Mouse (Mus musculus) 416B (cell line): ENCODE results near the gene Gm21969.
A peak's percentile ranks its signal among the peaks of the same experiment; 100 is the strongest.

Source experiments
- DNase-seq: peaks from one replicate; pipeline ENCODE4 v3.0.0; 2011; ENCODE audit warnings: low read depth

Gm21969 gene

GRCm38 (mm10) chr4:139619765-139620164 is 16.8 kb downstream of the Gm21969 start:
- DNase-seq: no peak

- DNase-seq: peak; percentile 99
Observed at GRCm38 (mm10) chr4:139622373-139623282, 19.6 kb downstream of the Gm21969 start, which contains the start of gene Aldh4a1. Aldh4a1 (plus strand) TSS chr4:139622866.

- no peak for DNase-seq
Observed at GRCm38 (mm10) chr4:139623434-139624115, 20.6 kb downstream of the Gm21969 start.

GRCm38 (mm10) chr4:139624116-139624489 is 21.1 kb downstream of the Gm21969 start:
- no peak for DNase-seq

GRCm38 (mm10) chr4:139624706-139625105 is 21.7 kb downstream of the Gm21969 start:
- peak; percentile 55 for DNase-seq

GRCm38 (mm10) chr4:139627361-139627760 is 24.4 kb downstream of the Gm21969 start:
- DNase-seq: no peak

- no peak for DNase-seq
Observed at GRCm38 (mm10) chr4:139630171-139630570, 27.2 kb downstream of the Gm21969 start.

GRCm38 (mm10) chr4:139631141-139631540 is 28.2 kb downstream of the Gm21969 start:
- no peak for DNase-seq

GRCm38 (mm10) chr4:139631569-139632253 is 28.7 kb downstream of the Gm21969 start:
- DNase-seq: no peak

- DNase-seq: no peak
Observed at GRCm38 (mm10) chr4:139632254-139632580, 29.2 kb downstream of the Gm21969 start.

GRCm38 (mm10) chr4:139636373-139636772 is 33.4 kb downstream of the Gm21969 start:
- peak; percentile 41 for DNase-seq

GRCm38 (mm10) chr4:139637847-139638246 is 34.9 kb downstream of the Gm21969 start:
- DNase-seq: no peak

GRCm38 (mm10) chr4:139638356-139638755 is 35.4 kb downstream of the Gm21969 start:
- DNase-seq: no peak

- DNase-seq: no peak
Observed at GRCm38 (mm10) chr4:139639801-139640200, 36.8 kb downstream of the Gm21969 start.

GRCm38 (mm10) chr4:139640333-139640732 is 37.3 kb downstream of the Gm21969 start:
- DNase-seq: no peak

- DNase-seq: peak; percentile 75
Observed at GRCm38 (mm10) chr4:139640775-139641174, 37.8 kb downstream of the Gm21969 start.

- DNase-seq: no peak
Observed at GRCm38 (mm10) chr4:139641829-139642425, 38.9 kb downstream of the Gm21969 start.

- DNase-seq: peak; percentile 80
Observed at GRCm38 (mm10) chr4:139643972-139644371, 41.0 kb downstream of the Gm21969 start.

GRCm38 (mm10) chr4:139646916-139647315 is 43.9 kb downstream of the Gm21969 start:
- peak; percentile 53 for DNase-seq

- no peak for DNase-seq
Observed at GRCm38 (mm10) chr4:139650086-139650743, 47.2 kb downstream of the Gm21969 start.

GRCm38 (mm10) chr4:139650907-139651306 is 47.9 kb downstream of the Gm21969 start:
- DNase-seq: peak; percentile 95

- no peak for DNase-seq
Observed at GRCm38 (mm10) chr4:139653238-139653637, 50.3 kb downstream of the Gm21969 start, which contains the start of gene Tas1r2. Tas1r2 (plus strand) TSS chr4:139653538.
